Mouse (Mus musculus): ENCODE measurements around the gene Zc3h12c. TPM values are rescaled to one million over a fixed set of nuclear protein-coding genes. Genes with fewer than 3 reads are reported as not detected.
A peak's percentile ranks its signal among the peaks of the same experiment; 100 is the strongest.

Zc3h12c gene
- polyA plus RNA-seq, 1 experiment, result 6.6 TPM

DNA sequence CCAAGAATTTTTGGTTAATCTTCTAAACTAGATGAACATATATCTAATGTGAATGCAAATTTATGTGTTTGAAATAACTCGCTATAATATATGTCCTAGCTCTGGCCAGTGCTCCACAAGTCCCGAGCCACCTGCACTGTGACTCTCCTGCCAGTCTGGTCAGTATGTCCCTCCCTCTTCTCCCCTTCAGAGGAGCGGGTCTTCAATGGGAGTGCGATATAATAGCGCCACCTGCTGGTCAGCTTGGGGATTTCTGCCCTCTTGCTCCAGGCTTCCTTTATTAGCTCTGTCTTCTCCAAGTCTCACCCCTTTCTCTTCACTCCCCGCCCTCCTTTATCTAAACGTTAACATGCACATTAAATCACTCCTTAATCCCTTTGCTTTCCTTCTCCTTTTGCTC is 69.8 kb downstream of the Zc3h12c start:
- Histone ChIP-seq H3K27me3 (ENCODE audit: control insufficient read depth, insufficient read depth, low read length) (no peaks in the 10 kb centered on the region), H3K27ac (ENCODE audit: insufficient read depth, low read length) (no peak overlapping the region), H3K4me3 (replicated peaks; ENCODE audit: insufficient read depth, low read depth, low read length) (no peak overlapping the region), H3K4me1 (ENCODE audit: control insufficient read depth, insufficient read depth, low read length) (peaks cover 4% of the 10 kb centered on the region)
- under 1% methylated on average over 7 of the region's 7 CpGs for WGBS
- TF ChIP-seq POLR2A (IDR thresholded peaks at IDR 0.05; ENCODE audit: borderline replicate concordance, insufficient read depth, low read length) (no peak), CTCF (IDR thresholded peaks at IDR 0.05; ENCODE audit: borderline replicate concordance, insufficient read depth, low read depth, low read length) (peak; percentile 95)
- peak; percentile 70 to 81 for DNase-seq

DNA sequence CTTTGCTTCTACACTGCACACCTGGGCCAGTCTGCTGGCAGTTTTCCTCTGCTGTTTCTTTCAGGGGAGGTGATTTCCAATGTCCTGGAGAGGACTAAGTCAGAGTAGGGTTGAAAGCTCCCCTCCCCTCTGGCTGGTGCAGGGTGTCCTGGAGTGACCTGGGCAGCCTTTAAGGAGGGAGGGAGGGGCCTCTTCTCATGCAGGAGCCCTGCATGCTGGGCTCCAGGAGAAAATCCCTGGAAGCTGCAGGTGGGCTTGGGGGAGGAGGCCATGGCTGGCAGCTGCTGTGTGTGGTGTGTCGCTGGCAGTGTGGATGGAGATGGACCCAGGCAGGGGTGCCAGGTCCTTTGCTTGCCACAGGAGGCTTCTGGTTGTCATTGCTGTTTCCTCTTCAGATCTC is 71.0 kb downstream of the Zc3h12c start:
- no peak for DNase-seq
- 42% methylated on average over 1 of the region's 1 CpGs for WGBS
- TF ChIP-seq CTCF (IDR thresholded peaks at IDR 0.05; ENCODE audit: borderline replicate concordance, insufficient read depth, low read depth, low read length), result no peak
- TF ChIP-seq POLR2A (IDR thresholded peaks at IDR 0.05; ENCODE audit: borderline replicate concordance, insufficient read depth, low read length), result no peak
- Histone ChIP-seq H3K27me3 (ENCODE audit: control insufficient read depth, insufficient read depth, low read length) (no peaks in the 10 kb centered on the region), H3K27ac (ENCODE audit: insufficient read depth, low read length) (no peak overlapping the region), H3K4me1 (ENCODE audit: control insufficient read depth, insufficient read depth, low read length) (peaks cover 9% of the 10 kb centered on the region), H3K4me3 (replicated peaks; ENCODE audit: insufficient read depth, low read depth, low read length) (no peak overlapping the region)

DNA sequence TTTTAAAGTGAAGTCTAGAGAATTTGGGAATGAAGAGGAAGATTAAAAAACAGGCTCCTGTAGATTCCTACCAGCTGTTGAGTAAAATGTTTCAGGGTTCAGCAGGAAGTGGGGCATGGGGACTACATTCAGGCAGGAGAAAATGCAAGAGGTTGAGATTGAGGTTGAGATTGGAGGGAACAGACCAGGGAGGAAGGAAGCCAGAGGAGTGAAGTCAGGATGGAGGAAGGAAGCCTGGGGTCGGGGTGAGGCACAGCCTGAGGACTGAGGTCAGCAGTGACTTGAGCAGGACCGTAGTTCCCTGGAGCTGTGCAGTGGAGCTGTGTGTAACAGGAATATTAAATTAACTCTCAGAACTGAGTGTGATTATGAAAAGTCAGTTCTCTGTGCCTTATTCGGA is 72.7 kb downstream of the Zc3h12c start:
- H3K4me1 ChIP-seq (ENCODE audit: control insufficient read depth, insufficient read depth, low read length), result peaks cover 9% of the 10 kb centered on the region
- H3K4me3 ChIP-seq (replicated peaks; ENCODE audit: insufficient read depth, low read depth, low read length), result no peak overlapping the region
- TF ChIP-seq CTCF (IDR thresholded peaks at IDR 0.05; ENCODE audit: borderline replicate concordance, insufficient read depth, low read depth, low read length) (no peak), POLR2A (IDR thresholded peaks at IDR 0.05; ENCODE audit: borderline replicate concordance, insufficient read depth, low read length) (no peak)
- no peak overlapping the region for H3K27ac ChIP-seq (ENCODE audit: insufficient read depth, low read length)
- no peaks in the 10 kb centered on the region for H3K27me3 ChIP-seq (ENCODE audit: control insufficient read depth, insufficient read depth, low read length)
- WGBS, result 86% methylated on average over 3 of the region's 3 CpGs
- DNase-seq, result no peak

DNA sequence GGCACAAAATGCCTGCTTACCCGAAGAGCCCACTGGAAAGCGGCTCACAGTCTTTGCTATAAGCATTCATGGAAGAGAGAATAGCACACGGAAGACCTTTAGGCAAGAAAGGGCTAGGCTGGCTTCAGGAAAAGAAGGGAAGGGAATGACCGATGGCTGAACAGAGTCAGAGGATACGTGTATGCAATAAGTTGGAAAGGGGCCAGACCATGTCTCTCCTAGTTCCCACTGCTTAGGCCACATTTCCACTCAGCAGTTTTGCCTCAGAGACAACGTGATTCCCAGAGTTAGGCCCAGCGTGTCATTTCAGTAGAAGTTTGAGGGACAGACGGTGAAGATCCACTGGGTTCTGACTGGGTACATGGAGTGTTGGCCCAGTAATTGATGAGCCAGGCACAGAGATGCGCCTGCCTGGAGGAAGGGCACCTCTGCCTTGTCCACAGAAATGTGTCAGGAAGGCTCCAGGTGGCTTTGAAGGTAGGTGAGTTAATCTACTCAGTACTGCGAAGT is 73.8 kb downstream of the Zc3h12c start:
- Histone ChIP-seq H3K27me3 (ENCODE audit: control insufficient read depth, insufficient read depth, low read length) (no peaks in the 10 kb centered on the region), H3K4me1 (ENCODE audit: control insufficient read depth, insufficient read depth, low read length) (peaks cover 9% of the 10 kb centered on the region), H3K4me3 (replicated peaks; ENCODE audit: insufficient read depth, low read depth, low read length) (no peak overlapping the region), H3K27ac (ENCODE audit: insufficient read depth, low read length) (no peak overlapping the region)
- no peak for DNase-seq
- 71% methylated on average over 10 of the region's 10 CpGs for WGBS
- TF ChIP-seq CTCF (IDR thresholded peaks at IDR 0.05; ENCODE audit: borderline replicate concordance, insufficient read depth, low read depth, low read length) (no peak), POLR2A (IDR thresholded peaks at IDR 0.05; ENCODE audit: borderline replicate concordance, insufficient read depth, low read length) (no peak)

DNA sequence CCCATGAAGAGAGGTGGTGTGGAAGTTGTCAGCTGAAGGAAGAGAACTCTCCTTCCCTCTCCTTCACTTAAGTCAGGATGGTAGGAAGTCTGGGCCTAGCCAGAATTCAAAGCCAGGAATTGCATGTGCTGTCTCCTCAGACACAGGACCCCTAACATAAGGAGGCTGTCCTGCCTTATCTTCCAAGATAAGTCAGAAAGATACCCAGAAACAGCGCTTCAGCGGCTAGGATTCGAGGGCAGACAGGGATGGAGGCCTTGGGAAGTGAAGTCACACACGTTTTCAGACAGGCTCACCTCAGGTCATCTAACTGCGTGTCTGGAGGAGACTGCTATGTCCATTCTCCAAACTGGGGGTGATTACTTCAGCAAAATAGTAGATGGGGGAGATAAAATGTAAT is 74.4 kb downstream of the Zc3h12c start:
- Histone ChIP-seq H3K27ac (ENCODE audit: insufficient read depth, low read length) (no peak overlapping the region), H3K4me1 (ENCODE audit: control insufficient read depth, insufficient read depth, low read length) (peaks cover 9% of the 10 kb centered on the region), H3K4me3 (replicated peaks; ENCODE audit: insufficient read depth, low read depth, low read length) (no peak overlapping the region), H3K27me3 (ENCODE audit: control insufficient read depth, insufficient read depth, low read length) (no peaks in the 10 kb centered on the region)
- TF ChIP-seq POLR2A (IDR thresholded peaks at IDR 0.05; ENCODE audit: borderline replicate concordance, insufficient read depth, low read length) (no peak), CTCF (IDR thresholded peaks at IDR 0.05; ENCODE audit: borderline replicate concordance, insufficient read depth, low read depth, low read length) (no peak)
- 92% methylated on average over 5 of the region's 5 CpGs for WGBS
- no peak for DNase-seq

- Histone ChIP-seq H3K27me3 (ENCODE audit: control insufficient read depth, insufficient read depth, low read length) (no peaks in the 10 kb centered on the region), H3K4me1 (ENCODE audit: control insufficient read depth, insufficient read depth, low read length) (peaks cover 9% of the 10 kb centered on the region), H3K27ac (ENCODE audit: insufficient read depth, low read length) (no peak overlapping the region), H3K4me3 (replicated peaks; ENCODE audit: insufficient read depth, low read depth, low read length) (no peak overlapping the region)
- no peak for DNase-seq
- 63% methylated on average over 8 of the region's 8 CpGs for WGBS
- TF ChIP-seq CTCF (IDR thresholded peaks at IDR 0.05; ENCODE audit: borderline replicate concordance, insufficient read depth, low read depth, low read length) (no peak), POLR2A (IDR thresholded peaks at IDR 0.05; ENCODE audit: borderline replicate concordance, insufficient read depth, low read length) (no peak)
These were observed 75.3 kb downstream of the Zc3h12c start for GRCm38 (mm10) chr9:52093108-52093507.

GRCm38 (mm10) chr9:52092311-52092710 is 76.1 kb downstream of the Zc3h12c start:
- no peak overlapping the region for H3K27ac ChIP-seq (ENCODE audit: insufficient read depth, low read length)
- no peak overlapping the region for H3K4me3 ChIP-seq (replicated peaks; ENCODE audit: insufficient read depth, low read depth, low read length)
- H3K4me1 ChIP-seq (ENCODE audit: control insufficient read depth, insufficient read depth, low read length), result peaks cover 9% of the 10 kb centered on the region
- no peak for TF ChIP-seq CTCF (IDR thresholded peaks at IDR 0.05; ENCODE audit: borderline replicate concordance, insufficient read depth, low read depth, low read length)
- no peak for TF ChIP-seq POLR2A (IDR thresholded peaks at IDR 0.05; ENCODE audit: borderline replicate concordance, insufficient read depth, low read length)
- no peak for DNase-seq
- WGBS, result 87% methylated on average over 5 of the region's 5 CpGs
- no peaks in the 10 kb centered on the region for H3K27me3 ChIP-seq (ENCODE audit: control insufficient read depth, insufficient read depth, low read length)

DNA sequence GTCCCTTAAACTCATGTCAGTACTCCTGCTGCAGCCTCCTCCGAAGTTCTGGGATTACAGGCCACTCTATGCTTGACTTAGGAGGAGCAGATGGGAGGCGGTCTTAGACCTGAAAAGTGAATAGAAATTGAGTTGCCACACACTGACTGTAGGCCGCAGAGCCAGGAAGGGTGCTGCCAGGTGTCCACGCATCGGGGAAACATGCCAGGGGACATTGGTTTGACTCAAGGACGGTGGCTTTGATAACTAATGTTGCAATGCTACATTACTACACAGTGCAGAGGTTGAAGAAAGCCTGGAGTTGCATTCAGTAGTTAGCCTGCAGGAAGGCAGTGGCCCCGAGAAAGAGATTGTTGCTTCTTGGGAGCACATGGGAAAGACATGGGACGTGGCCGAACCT is 76.6 kb downstream of the Zc3h12c start:
- Histone ChIP-seq H3K4me3 (replicated peaks; ENCODE audit: insufficient read depth, low read depth, low read length) (no peak overlapping the region), H3K27me3 (ENCODE audit: control insufficient read depth, insufficient read depth, low read length) (no peaks in the 10 kb centered on the region), H3K4me1 (ENCODE audit: control insufficient read depth, insufficient read depth, low read length) (peaks cover 9% of the 10 kb centered on the region), H3K27ac (ENCODE audit: insufficient read depth, low read length) (no peak overlapping the region)
- DNase-seq, result no peak
- TF ChIP-seq POLR2A (IDR thresholded peaks at IDR 0.05; ENCODE audit: borderline replicate concordance, insufficient read depth, low read length), result no peak
- no peak for TF ChIP-seq CTCF (IDR thresholded peaks at IDR 0.05; ENCODE audit: borderline replicate concordance, insufficient read depth, low read depth, low read length)
- WGBS, result 51% methylated on average over 9 of the region's 9 CpGs

Data from cerebellum, adult 2 months (tissue).